Comparison of ENCODE assay signal across 16 mouse cellular contexts in genomic region chr10:24947871-24948270, GRCm38 (mm10). TPM values are rescaled to one million over a fixed set of nuclear protein-coding genes. Genes with fewer than 3 reads are reported as not detected.
"Had no signal": no experiment of that assay in that cellular context is flagged by ENCODE, and none has a peak within 500 bp of the region (broad histone marks: within the 10 kb centered on the region; RNA-seq: fewer than 3 reads in every experiment).

No protein-coding gene starts in this region.

- H3K4me1 ChIP-seq: limb, embryonic 15.5 days; midbrain, embryonic 13.5 days; midbrain, embryonic 15.5 days; neural tube, embryonic 12.5 days; stomach, embryonic 15.5 days had no signal

- H3K27me3 ChIP-seq: limb, embryonic 15.5 days; megakaryocyte, embryonic 14.5 days; midbrain, embryonic 13.5 days; midbrain, embryonic 15.5 days; neural tube, embryonic 12.5 days; stomach, embryonic 15.5 days had no signal

- H3K36me3 ChIP-seq: limb, embryonic 15.5 days; midbrain, embryonic 13.5 days; midbrain, embryonic 15.5 days; neural tube, embryonic 12.5 days; stomach, embryonic 15.5 days had no signal

- H3K9ac ChIP-seq: limb, embryonic 15.5 days; midbrain, embryonic 13.5 days; midbrain, embryonic 15.5 days; neural tube, embryonic 12.5 days; stomach, embryonic 15.5 days had no signal

- H3K4me3 ChIP-seq: limb, embryonic 15.5 days; megakaryocyte, embryonic 14.5 days; midbrain, embryonic 13.5 days; midbrain, embryonic 15.5 days; neural tube, embryonic 12.5 days; stomach, embryonic 15.5 days had no signal

- H3K27ac ChIP-seq: limb, embryonic 15.5 days; macrophage; midbrain, embryonic 13.5 days; midbrain, embryonic 15.5 days; neural tube, embryonic 12.5 days; stomach, embryonic 15.5 days; stomach, postnatal 0 days had no signal

- H3K4me2 ChIP-seq: limb, embryonic 15.5 days; midbrain, embryonic 11.5 days; midbrain, embryonic 13.5 days; midbrain, embryonic 15.5 days; neural tube, embryonic 12.5 days; stomach, embryonic 15.5 days had no signal

- DNase-seq: right cerebral cortex, postnatal 14 days; thymus, adult 2 months; thymus, postnatal 25 days; thymus, postnatal 4 days had no signal

- H3K9me3 ChIP-seq: limb, embryonic 15.5 days; megakaryocyte, embryonic 14.5 days; midbrain, embryonic 13.5 days; midbrain, embryonic 15.5 days; neural tube, embryonic 12.5 days; stomach, embryonic 15.5 days had no signal

- ATAC-seq: midbrain, embryonic 13.5 days; midbrain, embryonic 15.5 days had no signal

RNA-seq across cellular contexts. Expression of gene Arg1, which starts 20.6 kb away (rescaled TPM):
- total RNA-seq: megakaryocyte progenitor cell, adult 5-6 weeks; monocyte, adult 5-6 weeks had no signal
- polyA plus RNA-seq: macrophage; spleen, adult 2 months had no signal
